Mouse (Mus musculus): ENCODE measurements at regions not wholly inside any gene's neighbourhood (a gene's known extent, or its start where the extent isn't known, plus 50 kb on each side); places are given as distances from the start of the nearest gene placed in this dataset.

DNA sequence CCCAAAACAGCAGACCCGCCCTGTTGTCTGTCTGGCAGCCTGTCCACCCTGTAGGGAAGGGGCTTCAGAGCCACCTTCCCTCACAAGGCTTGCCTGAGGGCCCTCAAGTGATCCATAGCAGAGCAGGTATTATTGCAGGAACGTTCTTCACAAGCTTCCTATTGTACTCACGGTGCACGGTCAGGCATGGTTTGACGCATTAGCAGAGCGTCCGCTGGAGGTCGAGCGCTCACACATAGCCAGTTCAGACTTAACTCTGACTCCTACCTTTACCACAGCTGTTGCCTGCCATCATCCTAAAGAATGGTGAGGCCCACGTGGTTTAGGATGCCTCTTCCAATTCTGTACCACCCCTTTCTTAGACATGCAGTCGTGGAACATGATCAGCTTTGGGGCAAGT lies 71.1 kb downstream of the Mcfd2 start:
- Histone ChIP-seq H3K79me2 (ENCODE audit: control insufficient read depth, insufficient read depth) (no peaks in the 10 kb centered on the region), H3K4me3 (ENCODE audit: insufficient read depth, poor library complexity, severe bottlenecking) (no peak overlapping the region), H3K36me3 (ENCODE audit: control insufficient read depth, insufficient read depth) (no peaks in the 10 kb centered on the region), H3ac (ENCODE audit: control insufficient read depth, insufficient read length, low read depth) (no peak overlapping the region), H3K27me3 (ENCODE audit: control insufficient read depth, insufficient read depth, insufficient read length) (no peaks in the 10 kb centered on the region), H3K79me3 (ENCODE audit: low read depth) (no peaks in the 10 kb centered on the region)
- TF ChIP-seq MYOD1 (IDR thresholded peaks at IDR 0.05; ENCODE audit: control insufficient read depth, insufficient read length, low read depth), result peak; percentile 51
- no peak for TF ChIP-seq MYOG (IDR thresholded peaks at IDR 0.05; ENCODE audit: control insufficient read depth, extremely low read depth, insufficient read length)

DNA sequence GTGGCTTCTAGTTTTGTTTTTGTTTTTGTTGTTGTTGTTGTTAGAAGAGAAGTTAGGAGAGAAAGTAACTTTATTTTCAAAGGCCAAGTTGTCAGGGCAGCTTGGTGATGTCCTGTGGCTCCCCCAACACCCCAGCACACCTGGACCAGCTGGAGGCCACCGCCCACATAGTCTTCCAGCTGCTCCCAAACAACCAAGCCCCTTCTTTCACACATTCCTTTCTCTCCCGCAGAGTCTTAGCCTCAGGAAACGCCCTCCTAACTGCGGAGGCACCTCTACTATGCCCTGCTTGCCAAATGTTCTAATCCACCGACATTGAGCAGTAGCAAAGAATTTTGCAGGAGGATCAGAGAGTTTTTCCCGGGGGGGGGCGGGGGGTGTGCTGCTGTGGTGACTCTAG lies 72.3 kb downstream of the Mcfd2 start:
- Histone ChIP-seq H3K27me3 (ENCODE audit: control insufficient read depth, insufficient read depth, insufficient read length) (no peaks in the 10 kb centered on the region), H3K4me3 (ENCODE audit: insufficient read depth, poor library complexity, severe bottlenecking) (no peak overlapping the region), H3K79me3 (ENCODE audit: low read depth) (no peaks in the 10 kb centered on the region), H3K36me3 (ENCODE audit: control insufficient read depth, insufficient read depth) (no peaks in the 10 kb centered on the region), H3ac (ENCODE audit: control insufficient read depth, insufficient read length, low read depth) (no peak overlapping the region), H3K79me2 (ENCODE audit: control insufficient read depth, insufficient read depth) (no peaks in the 10 kb centered on the region)
- no peak for TF ChIP-seq MYOG (IDR thresholded peaks at IDR 0.05; ENCODE audit: control insufficient read depth, extremely low read depth, insufficient read length)
- no peak for TF ChIP-seq CTCF (IDR thresholded peaks at IDR 0.05; ENCODE audit: control insufficient read depth, insufficient read depth, insufficient read length)
- no peak for TF ChIP-seq USF1 (IDR thresholded peaks at IDR 0.05; ENCODE audit: low read depth)
- TF ChIP-seq MAX (IDR thresholded peaks at IDR 0.05), result no peak
- TF ChIP-seq CEBPB (IDR thresholded peaks at IDR 0.05; ENCODE audit: low read depth), result no peak
- TF ChIP-seq MYOD1 (IDR thresholded peaks at IDR 0.05; ENCODE audit: control insufficient read depth, insufficient read length, low read depth), result no peak
- no peak for TF ChIP-seq FOSL1 (IDR thresholded peaks at IDR 0.05; ENCODE audit: insufficient read depth, low read length, poor library complexity, severe bottlenecking)

DNA sequence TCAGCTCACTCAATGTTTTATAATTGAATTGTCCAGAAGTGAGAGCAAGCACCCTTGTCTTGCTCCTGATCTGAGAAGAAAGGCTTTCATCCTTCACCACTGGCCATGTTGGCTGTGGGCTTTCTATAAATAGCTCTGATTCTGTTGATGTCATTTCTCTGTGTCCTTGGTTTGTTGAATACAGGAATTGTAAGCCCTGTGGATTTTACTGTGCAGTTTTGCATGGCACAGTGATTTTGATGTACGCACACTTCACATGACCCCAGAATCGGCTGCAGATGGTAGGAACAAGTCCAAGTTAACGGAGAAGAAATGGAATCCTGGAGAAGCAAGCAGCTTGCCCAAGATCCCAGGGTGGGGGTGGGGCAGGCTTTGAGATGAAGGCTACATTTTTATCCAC lies 76.1 kb downstream of the Mcfd2 start:
- TF ChIP-seq CTCF (IDR thresholded peaks at IDR 0.05; ENCODE audit: control insufficient read depth, insufficient read depth, insufficient read length), result no peak
- TF ChIP-seq FOSL1 (IDR thresholded peaks at IDR 0.05; ENCODE audit: insufficient read depth, low read length, poor library complexity, severe bottlenecking), result no peak
- no peak for TF ChIP-seq CEBPB (IDR thresholded peaks at IDR 0.05; ENCODE audit: low read depth)
- no peak for TF ChIP-seq MAX (IDR thresholded peaks at IDR 0.05)
- TF ChIP-seq USF1 (IDR thresholded peaks at IDR 0.05; ENCODE audit: low read depth), result no peak
- TF ChIP-seq MYOD1 (IDR thresholded peaks at IDR 0.05; ENCODE audit: control insufficient read depth, insufficient read length, low read depth), result no peak
- TF ChIP-seq MYOG (IDR thresholded peaks at IDR 0.05; ENCODE audit: control insufficient read depth, extremely low read depth, insufficient read length), result no peak
- H3ac ChIP-seq (ENCODE audit: control insufficient read depth, insufficient read length, low read depth), result no peak overlapping the region
- no peaks in the 10 kb centered on the region for H3K27me3 ChIP-seq (ENCODE audit: control insufficient read depth, insufficient read depth, insufficient read length)
- H3K36me3 ChIP-seq (ENCODE audit: control insufficient read depth, insufficient read depth), result no peaks in the 10 kb centered on the region
- H3K4me3 ChIP-seq (ENCODE audit: insufficient read depth, poor library complexity, severe bottlenecking), result no peak overlapping the region
- H3K79me2 ChIP-seq (ENCODE audit: control insufficient read depth, insufficient read depth), result no peaks in the 10 kb centered on the region
- H3K79me3 ChIP-seq (ENCODE audit: low read depth), result no peaks in the 10 kb centered on the region

All from C2C12 (cell line).